Mouse (Mus musculus): ENCODE data around the gene Olfr935.

Gene Olfr935

GRCm38 (mm10) chr9:38999583-38999982 is at the start of gene Olfr935:
TSS of gene Olfr935 (minus strand) at chr9:38999683.
- in situ Hi-C loops (cut with MboI, MseI) = loop anchor here (10.0 kb wide), 1 partner anchor 1175 kb away; no protein-coding TSS in a partner anchor

- in situ Hi-C loops (cut with MboI, MseI) = loop anchor here (25.0 kb wide), 1 partner anchor 561 kb away; the partner anchor contains the start of genes Olfr904 and Olfr905
These were observed 23.8 kb upstream of the Olfr935 start, which contains the start of gene Olfr146 for GRCm38 (mm10) chr9:39023277-39023676. TSS of gene Olfr146 (minus strand) at chr9:39023377.

- in situ Hi-C loops (cut with MboI, MseI) = no loop called here
These were observed 11.3 kb downstream of the Olfr935 start, which contains the start of gene Olfr934 for GRCm38 (mm10) chr9:38988215-38988614. TSS of gene Olfr934 (minus strand) at chr9:38988315.

GRCm38 (mm10) chr9:38972013-38972412 is 27.5 kb downstream of the Olfr935 start, which contains the start of gene Olfr933:
TSS of gene Olfr933 (plus strand) at chr9:38972313.
- in situ Hi-C loops (cut with MboI, MseI) = no loop called here

GRCm38 (mm10) chr9:38954124-38954416 is 45.4 kb downstream of the Olfr935 start:
- in situ Hi-C loops (cut with MboI, MseI) = no loop called here

- in situ Hi-C loops (cut with MboI, MseI) = no loop called here
These were observed 45.9 kb downstream of the Olfr935 start for GRCm38 (mm10) chr9:38953401-38954123.

Data from regulatory T cell (primary cell).